Mouse (Mus musculus): ENCODE data around the gene Rab34.

DNA sequence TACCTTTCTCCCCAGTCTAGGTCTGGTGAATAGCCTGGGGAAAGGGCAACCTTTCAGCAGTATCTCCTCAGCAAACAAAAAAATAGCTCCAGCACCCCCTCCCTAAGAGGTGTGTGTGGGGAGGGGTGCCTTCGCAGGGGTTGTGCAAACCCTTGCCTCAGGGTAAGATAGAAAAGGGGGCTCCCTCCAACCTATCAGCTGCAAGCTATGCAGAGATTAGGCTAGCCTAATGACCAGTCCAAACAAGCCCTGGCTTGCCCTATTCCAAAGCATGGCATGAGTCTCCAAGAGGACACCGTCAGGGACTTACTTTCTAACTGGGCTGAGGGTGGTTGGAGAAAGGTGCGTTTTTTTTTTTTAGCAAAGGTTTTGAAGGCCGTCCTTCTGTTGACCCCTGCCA, 22.1 kb upstream of the Rab34 start:
- no peak for TF ChIP-seq CTCF (IDR thresholded peaks at IDR 0.05; ENCODE audit: low read depth)
- no peak for TF ChIP-seq EP300 (optimal IDR thresholded peaks at IDR 0.05)
